ENCODE assay signal across 14 mouse cellular contexts in genomic region chr9:62166186-62166585, GRCm38 (mm10). TPM values are rescaled to one million over a fixed set of nuclear protein-coding genes. Genes with fewer than 3 reads are reported as not detected.
DNase-seq lines count a peak whose midpoint lies in the region; ATAC-seq and TF ChIP-seq lines count a peak whose summit lies in the region.
"Had no signal": no experiment of that assay in that cellular context is flagged by ENCODE, and none has a peak within 500 bp of the region (broad histone marks: within the 10 kb centered on the region; RNA-seq: fewer than 3 reads in every experiment).

No protein-coding gene starts in this region.

- no peak overlapping the region for H3K4me2 ChIP-seq in hindbrain, embryonic 11.5 days (replicated peaks; ENCODE audit: low read depth, low read length)
- no peak overlapping the region for H3K4me2 ChIP-seq in neural tube, embryonic 13.5 days
- H3K4me2 ChIP-seq in intestine, postnatal 0 days (replicated peaks; ENCODE audit: low read depth): no peak overlapping the region
- H3K4me2 ChIP-seq in intestine, embryonic 16.5 days (ENCODE audit: low read depth, low read length): no peak overlapping the region
- H3K4me2 ChIP-seq: heart, embryonic 13.5 days; intestine, embryonic 15.5 days; liver, embryonic 13.5 days had no signal

- no peaks in the 10 kb centered on the region for H3K36me3 ChIP-seq in hindbrain, embryonic 11.5 days (ENCODE audit: control insufficient read depth, insufficient read depth, low read length)
- H3K36me3 ChIP-seq in neural tube, embryonic 13.5 days: no peaks in the 10 kb centered on the region
- no peaks in the 10 kb centered on the region for H3K36me3 ChIP-seq in intestine, postnatal 0 days (ENCODE audit: control insufficient read depth, insufficient read depth)
- no peaks in the 10 kb centered on the region for H3K36me3 ChIP-seq in intestine, embryonic 16.5 days (ENCODE audit: control insufficient read depth, insufficient read depth, low read length)
- H3K36me3 ChIP-seq: heart, embryonic 13.5 days; intestine, embryonic 15.5 days; liver, embryonic 13.5 days had no signal

- TF ChIP-seq CTCF in lung, adult 2 months (IDR thresholded peaks at IDR 0.05; ENCODE audit: insufficient read depth, low read length): no peak
- TF ChIP-seq CTCF in intestine, postnatal 0 days (IDR thresholded peaks at IDR 0.05; ENCODE audit: low read depth): no peak

- no peaks in the 10 kb centered on the region for H3K4me1 ChIP-seq in lung, adult 2 months (ENCODE audit: control insufficient read depth, insufficient read depth, low read length)
- H3K4me1 ChIP-seq in hindbrain, embryonic 11.5 days (replicated peaks; ENCODE audit: control insufficient read depth, insufficient read depth, low read length): peaks cover 5% of the 10 kb centered on the region; the same call in 1 of the 2 replicates
- peaks cover 26% of the 10 kb centered on the region for H3K4me1 ChIP-seq in neural tube, embryonic 13.5 days (replicated peaks)
- no peaks in the 10 kb centered on the region for H3K4me1 ChIP-seq in intestine, postnatal 0 days (replicated peaks; ENCODE audit: control insufficient read depth, insufficient read depth, low read length)
- H3K4me1 ChIP-seq in intestine, embryonic 16.5 days (ENCODE audit: control insufficient read depth, insufficient read depth, low read length): no peaks in the 10 kb centered on the region
- H3K4me1 ChIP-seq: heart, embryonic 13.5 days; intestine, embryonic 15.5 days; liver, embryonic 13.5 days had no signal

- H3K27me3 ChIP-seq in hindbrain, embryonic 11.5 days (ENCODE audit: control insufficient read depth, insufficient read depth, low read length): no peaks in the 10 kb centered on the region; the same call in 1 of the 2 replicates
- no peaks in the 10 kb centered on the region; the same call in 1 of the 2 replicates for H3K27me3 ChIP-seq in neural tube, embryonic 13.5 days
- no peaks in the 10 kb centered on the region for H3K27me3 ChIP-seq in intestine, postnatal 0 days (replicated peaks; ENCODE audit: control insufficient read depth, insufficient read depth, low read length)
- H3K27me3 ChIP-seq in intestine, embryonic 16.5 days (replicated peaks; ENCODE audit: control insufficient read depth, insufficient read depth, low read length): no peaks in the 10 kb centered on the region
- H3K27me3 ChIP-seq: intestine, embryonic 15.5 days; liver, embryonic 13.5 days had no signal

- H3K4me3 ChIP-seq in lung, adult 2 months (replicated peaks; ENCODE audit: extremely low read depth, low read depth, low read length): no peak overlapping the region
- H3K4me3 ChIP-seq in hindbrain, embryonic 11.5 days (ENCODE audit: low read depth, low read length): no peak overlapping the region
- no peak overlapping the region for H3K4me3 ChIP-seq in neural tube, embryonic 13.5 days
- no peak overlapping the region for H3K4me3 ChIP-seq in intestine, postnatal 0 days (ENCODE audit: low read depth, low read length)
- no peak overlapping the region for H3K4me3 ChIP-seq in intestine, embryonic 16.5 days (ENCODE audit: low read length)
- H3K4me3 ChIP-seq: heart, embryonic 13.5 days; intestine, embryonic 15.5 days; liver, embryonic 13.5 days; megakaryocyte, embryonic 14.5 days had no signal

- H3K9me3 ChIP-seq in hindbrain, embryonic 11.5 days (ENCODE audit: control insufficient read depth, low read length): no peaks in the 10 kb centered on the region
- no peaks in the 10 kb centered on the region for H3K9me3 ChIP-seq in neural tube, embryonic 13.5 days
- H3K9me3 ChIP-seq in intestine, postnatal 0 days (ENCODE audit: control insufficient read depth): no peaks in the 10 kb centered on the region
- H3K9me3 ChIP-seq in intestine, embryonic 16.5 days (ENCODE audit: control insufficient read depth, low read length): no peaks in the 10 kb centered on the region
- H3K9me3 ChIP-seq: heart, embryonic 13.5 days; intestine, embryonic 15.5 days; liver, embryonic 13.5 days had no signal

- H3K9ac ChIP-seq in hindbrain, embryonic 11.5 days (ENCODE audit: low read depth, low read length): no peak overlapping the region
- H3K9ac ChIP-seq in neural tube, embryonic 13.5 days: no peak overlapping the region
- no peak overlapping the region for H3K9ac ChIP-seq in intestine, postnatal 0 days (ENCODE audit: low read depth, low read length)
- H3K9ac ChIP-seq in intestine, embryonic 16.5 days (ENCODE audit: low read depth, low read length): no peak overlapping the region
- H3K9ac ChIP-seq: heart, embryonic 13.5 days; intestine, embryonic 15.5 days; liver, embryonic 13.5 days had no signal

- DNase-seq in cerebellum, adult 11-12 months: peak; percentile 32
- no peak for DNase-seq in cerebellum, adult 18-20 months
- DNase-seq in lung, postnatal 10 days: peak; percentile 11
- DNase-seq in lung, adult 2 months: no peak
- DNase-seq in hindbrain, embryonic 11.5 days (ENCODE audit: low spot score): peak; percentile 59
- DNase-seq: adrenal gland, adult 8-10 months; liver, embryonic 13.5 days; thymus, postnatal 14 days had no signal

- WGBS in lung, adult 2 months: 69% methylated on average over 4 of the region's 4 CpGs
- 29% methylated on average over 4 of the region's 4 CpGs for WGBS in hindbrain, embryonic 11.5 days
- 22% methylated on average over 4 of the region's 4 CpGs for WGBS in neural tube, embryonic 13.5 days
- 78% methylated on average over 4 of the region's 4 CpGs for WGBS in intestine, postnatal 0 days
- 63% methylated on average over 4 of the region's 4 CpGs for WGBS in intestine, embryonic 16.5 days

- no peak for TF ChIP-seq POLR2A in lung, adult 2 months (IDR thresholded peaks at IDR 0.05; ENCODE audit: borderline replicate concordance, extremely low read depth, low read depth, low read length)

- H3K27ac ChIP-seq in hindbrain, embryonic 11.5 days (ENCODE audit: low read depth, low read length): peak overlapping the region; percentile 42; the same call in 1 of the 2 replicates
- peak overlapping the region; percentile 38; the same call in 1 of the 2 replicates for H3K27ac ChIP-seq in neural tube, embryonic 13.5 days (replicated peaks)
- H3K27ac ChIP-seq in intestine, postnatal 0 days (ENCODE audit: low read depth, low read length): no peak overlapping the region
- H3K27ac ChIP-seq in intestine, embryonic 16.5 days (ENCODE audit: low read length): no peak overlapping the region
- H3K27ac ChIP-seq: heart, embryonic 13.5 days; intestine, embryonic 15.5 days; liver, embryonic 13.5 days had no signal

- ATAC-seq in hindbrain, embryonic 11.5 days (ENCODE audit: low FRiP score): peak; percentile 56; the same call in 1 of the 2 replicates
- no peak for ATAC-seq in neural tube, embryonic 13.5 days (ENCODE audit: low read depth)
- ATAC-seq in intestine, postnatal 0 days: no peak
- ATAC-seq in intestine, embryonic 16.5 days: no peak
- ATAC-seq: intestine, embryonic 15.5 days had no signal

RNA-seq across cellular contexts. Expression of gene Glce, which starts 43.7 kb away (rescaled TPM):
- polyA plus RNA-seq in lung, adult 2 months (2012; rRNA removed): 3.1 and 5.6 TPM in 2 replicates
- 21.3 and 23.7 TPM in 2 replicates for polyA plus RNA-seq in hindbrain, embryonic 11.5 days (2014; fragmentation: Nextera tagmentation; extraction: Ambion mirVana)
- 17.3 and 20.7 TPM in 2 replicates for polyA plus RNA-seq in neural tube, embryonic 13.5 days (2015; fragmentation: Nextera tagmentation; extraction: Ambion mirVana)
- 8.1 and 10.9 TPM in 2 replicates for polyA plus RNA-seq in intestine, postnatal 0 days (2015; fragmentation: Nextera tagmentation; extraction: Ambion mirVana)
- 16.0 and 16.1 TPM in 2 replicates for polyA plus RNA-seq in intestine, embryonic 16.5 days (2015; fragmentation: Nextera tagmentation; extraction: Ambion mirVana)

Comparison
In these comparisons a context has a peak if more than half of its experiments do, and no peak if none do; other contexts are left out.
1. DNase-seq: peak in cerebellum, adult 11-12 months (single experiment), lung, postnatal 10 days (single experiment) and hindbrain, embryonic 11.5 days (single experiment); none in cerebellum, adult 18-20 months (0 of 2) and lung, adult 2 months (single experiment).
2. H3K27ac ChIP-seq: peak in hindbrain, embryonic 11.5 days (single experiment) and neural tube, embryonic 13.5 days (single experiment); none in intestine, postnatal 0 days (single experiment) and intestine, embryonic 16.5 days (single experiment).